Mouse (Mus musculus): ENCODE measurements at regions not wholly inside any gene's neighbourhood (a gene's known extent, or its start where the extent isn't known, plus 50 kb on each side); places are given as distances from the start of the nearest gene placed in this dataset.

DNA sequence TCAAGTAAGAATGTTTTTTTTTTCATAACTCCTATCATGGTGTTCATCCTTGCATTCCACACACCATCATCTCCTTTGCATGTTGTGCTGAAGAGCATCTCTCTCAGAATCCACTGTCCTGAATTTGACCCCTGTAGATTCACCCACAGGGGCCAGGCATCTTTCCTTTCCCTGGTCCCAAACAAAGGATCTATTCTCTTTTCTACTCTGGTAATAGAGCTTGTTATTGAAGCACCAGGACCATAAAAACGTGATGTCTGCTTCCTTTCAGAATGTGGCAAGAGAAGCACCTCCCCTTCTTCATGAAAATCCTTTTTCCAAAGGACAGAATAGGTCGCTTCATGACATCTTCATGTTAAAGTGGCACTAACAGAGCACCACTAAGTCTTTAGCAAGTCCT lies 134.4 kb downstream of the Tmem161b start:
- Histone ChIP-seq H3K27ac (ENCODE audit: low read depth, low read length) (no peak overlapping the region), H3K9me3 (ENCODE audit: control insufficient read depth, low read length) (no peaks in the 10 kb centered on the region), H3K4me3 (ENCODE audit: low read depth, low read length) (no peak overlapping the region), H3K4me2 (no peak overlapping the region), H3K9ac (ENCODE audit: low read length) (no peak overlapping the region), H3K27me3 (ENCODE audit: control insufficient read depth, insufficient read depth, low read length) (no peaks in the 10 kb centered on the region), H3K36me3 (ENCODE audit: control insufficient read depth, insufficient read depth, low read length) (no peaks in the 10 kb centered on the region), H3K4me1 (ENCODE audit: control insufficient read depth, insufficient read depth, low read length) (no peaks in the 10 kb centered on the region)
- ATAC-seq (ENCODE audit: low FRiP score) (no peak), DNase-seq (ENCODE audit: low spot score, missing footprints) (no peak)
- 45% methylated on average over 2 of the region's 2 CpGs for WGBS

DNA sequence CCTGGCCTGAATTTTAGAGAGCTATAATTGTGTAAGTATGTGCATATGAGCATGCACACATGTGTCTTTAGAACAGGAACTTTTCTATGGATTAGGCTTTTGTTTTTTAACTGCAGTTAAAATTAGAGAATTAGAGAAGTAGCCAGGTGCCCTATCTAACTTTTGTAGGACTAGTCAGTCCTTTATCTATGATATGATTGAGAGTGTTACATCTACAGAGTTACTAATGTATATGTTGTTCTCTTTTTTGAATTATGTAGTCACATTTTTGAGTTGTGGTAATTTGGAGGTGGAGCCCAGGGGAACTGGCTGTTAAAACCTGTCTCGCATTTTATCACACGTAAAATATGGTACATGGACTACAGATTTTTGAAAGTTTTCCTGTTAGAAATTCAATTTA lies 138.4 kb downstream of the Tmem161b start:
- H3K36me3 ChIP-seq (ENCODE audit: control insufficient read depth, insufficient read depth, low read length) = no peaks in the 10 kb centered on the region
- H3K4me3 ChIP-seq (ENCODE audit: low read depth, low read length) = no peak overlapping the region
- H3K9me3 ChIP-seq (ENCODE audit: control insufficient read depth, low read length) = no peaks in the 10 kb centered on the region
- no peak overlapping the region for H3K27ac ChIP-seq (ENCODE audit: low read depth, low read length)
- no peak for DNase-seq (ENCODE audit: low spot score, missing footprints)
- H3K4me2 ChIP-seq = no peak overlapping the region
- H3K9ac ChIP-seq (ENCODE audit: low read length) = no peak overlapping the region
- ATAC-seq (ENCODE audit: low FRiP score) = no peak
- no peaks in the 10 kb centered on the region for H3K27me3 ChIP-seq (ENCODE audit: control insufficient read depth, insufficient read depth, low read length)
- 96% methylated on average over 2 of the region's 2 CpGs for WGBS
- no peaks in the 10 kb centered on the region for H3K4me1 ChIP-seq (ENCODE audit: control insufficient read depth, insufficient read depth, low read length)

DNA sequence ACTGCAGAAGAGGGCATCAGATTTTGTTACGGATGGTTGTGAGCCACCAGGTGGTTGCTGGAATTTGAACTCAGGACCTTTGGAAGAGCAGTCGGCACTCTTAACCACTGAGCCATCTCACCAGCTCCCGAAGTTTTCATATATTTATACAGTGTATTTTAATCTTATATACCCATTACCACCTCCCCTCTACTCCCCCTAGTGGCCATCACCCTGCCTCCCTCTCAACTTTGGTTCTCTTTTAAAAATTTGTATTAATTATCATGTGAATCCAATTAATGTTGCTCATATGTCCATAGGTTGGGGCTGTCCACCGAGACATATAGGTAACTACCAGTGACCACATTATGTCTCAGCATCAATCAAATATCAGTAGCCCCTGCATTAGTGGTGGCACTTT lies 142.0 kb downstream of the Tmem161b start:
- no peak overlapping the region for H3K4me2 ChIP-seq
- no peak overlapping the region for H3K9ac ChIP-seq (ENCODE audit: low read length)
- WGBS = 89% methylated on average over 4 of the region's 4 CpGs
- H3K27me3 ChIP-seq (ENCODE audit: control insufficient read depth, insufficient read depth, low read length) = no peaks in the 10 kb centered on the region
- H3K9me3 ChIP-seq (ENCODE audit: control insufficient read depth, low read length) = peaks cover 4% of the 10 kb centered on the region; the same call in 1 of the 2 replicates
- 0 out of 2 replicates have a peak, but pooled peaks have one; percentile 30 for ATAC-seq (ENCODE audit: low FRiP score)
- H3K4me1 ChIP-seq (ENCODE audit: control insufficient read depth, insufficient read depth, low read length) = no peaks in the 10 kb centered on the region
- no peak overlapping the region for H3K27ac ChIP-seq (ENCODE audit: low read depth, low read length)
- no peaks in the 10 kb centered on the region for H3K36me3 ChIP-seq (ENCODE audit: control insufficient read depth, insufficient read depth, low read length)
- DNase-seq (ENCODE audit: low spot score, missing footprints) = peak; percentile 66
- H3K4me3 ChIP-seq (ENCODE audit: low read depth, low read length) = no peak overlapping the region

DNA sequence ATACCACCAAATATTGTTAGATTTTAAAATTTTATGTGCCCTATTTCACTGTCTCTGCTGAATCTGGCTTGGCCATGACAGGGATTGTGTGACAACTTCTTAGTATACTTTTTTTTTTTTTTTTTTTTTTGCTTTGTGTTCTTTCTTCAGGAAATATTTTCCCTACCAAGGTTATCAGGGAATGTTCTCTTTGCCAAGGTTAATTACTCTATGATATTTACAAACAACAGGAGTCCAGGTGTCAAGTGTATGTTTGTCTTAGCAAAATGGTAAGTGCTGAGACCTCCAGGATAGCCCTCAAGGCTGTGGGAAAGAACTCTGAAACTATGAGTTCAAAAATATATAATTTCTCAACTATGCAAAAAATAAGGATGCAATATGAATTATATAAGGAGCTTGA lies 143.4 kb downstream of the Tmem161b start:
- peaks cover 4% of the 10 kb centered on the region; the same call in 1 of the 2 replicates for H3K9me3 ChIP-seq (ENCODE audit: control insufficient read depth, low read length)
- ATAC-seq (ENCODE audit: low FRiP score) (no peak), DNase-seq (ENCODE audit: low spot score, missing footprints) (no peak)
- no peaks in the 10 kb centered on the region for H3K36me3 ChIP-seq (ENCODE audit: control insufficient read depth, insufficient read depth, low read length)
- H3K27me3 ChIP-seq (ENCODE audit: control insufficient read depth, insufficient read depth, low read length) = no peaks in the 10 kb centered on the region
- no peaks in the 10 kb centered on the region for H3K4me1 ChIP-seq (ENCODE audit: control insufficient read depth, insufficient read depth, low read length)
- no peak overlapping the region for H3K4me3 ChIP-seq (ENCODE audit: low read depth, low read length)
- no peak overlapping the region for H3K27ac ChIP-seq (ENCODE audit: low read depth, low read length)
- no peak overlapping the region for H3K9ac ChIP-seq (ENCODE audit: low read length)
- no peak overlapping the region for H3K4me2 ChIP-seq

DNA sequence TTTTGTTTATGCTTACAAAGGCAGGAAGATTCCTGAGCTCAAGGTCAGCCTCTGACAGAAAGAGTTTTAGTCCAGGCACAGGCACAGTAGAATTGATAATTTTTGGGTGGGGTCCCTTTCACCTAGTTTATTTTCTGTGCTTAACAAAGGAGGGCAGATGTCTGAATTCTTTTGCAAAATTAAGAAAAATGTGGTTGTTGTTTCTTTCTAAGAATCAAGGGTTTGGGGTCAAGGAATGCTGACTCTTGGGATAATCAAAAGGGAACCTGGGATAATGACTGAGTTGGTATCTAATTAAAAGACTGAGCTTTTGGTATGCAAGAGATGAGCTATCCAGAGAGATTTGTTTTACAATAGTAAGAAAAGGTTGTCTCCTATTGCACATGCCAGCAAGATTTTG lies 143.9 kb downstream of the Tmem161b start:
- H3K9ac ChIP-seq (ENCODE audit: low read length) = no peak overlapping the region
- H3K4me1 ChIP-seq (ENCODE audit: control insufficient read depth, insufficient read depth, low read length) = no peaks in the 10 kb centered on the region
- DNase-seq (ENCODE audit: low spot score, missing footprints) (no peak), ATAC-seq (ENCODE audit: low FRiP score) (no peak)
- H3K36me3 ChIP-seq (ENCODE audit: control insufficient read depth, insufficient read depth, low read length) = no peaks in the 10 kb centered on the region
- no peak overlapping the region for H3K4me2 ChIP-seq
- no peaks in the 10 kb centered on the region for H3K27me3 ChIP-seq (ENCODE audit: control insufficient read depth, insufficient read depth, low read length)
- peaks cover 4% of the 10 kb centered on the region; the same call in 1 of the 2 replicates for H3K9me3 ChIP-seq (ENCODE audit: control insufficient read depth, low read length)
- H3K4me3 ChIP-seq (ENCODE audit: low read depth, low read length) = no peak overlapping the region
- no peak overlapping the region for H3K27ac ChIP-seq (ENCODE audit: low read depth, low read length)

DNA sequence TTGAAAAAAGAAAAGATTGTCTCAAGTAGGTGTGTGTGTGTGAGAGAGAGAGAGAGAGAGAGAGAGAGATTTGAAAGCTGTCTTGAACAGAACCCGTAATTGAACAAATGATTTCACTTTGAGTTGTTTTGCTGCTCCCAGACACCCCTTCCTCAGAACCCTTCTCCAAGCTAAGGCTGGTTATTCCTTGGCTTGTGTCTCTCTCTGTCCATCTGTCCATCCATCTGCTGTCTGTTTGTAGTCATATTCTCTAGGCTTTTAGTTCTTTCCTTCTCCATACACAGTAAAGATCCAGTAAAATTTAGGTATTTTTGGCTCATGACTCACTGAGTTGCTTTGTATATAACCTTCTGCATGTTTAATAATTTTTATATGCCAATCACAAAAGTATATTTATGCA lies 144.7 kb downstream of the Tmem161b start:
- DNase-seq (ENCODE audit: low spot score, missing footprints) (no peak), ATAC-seq (ENCODE audit: low FRiP score) (no peak)
- Histone ChIP-seq H3K36me3 (ENCODE audit: control insufficient read depth, insufficient read depth, low read length) (no peaks in the 10 kb centered on the region), H3K4me3 (ENCODE audit: low read depth, low read length) (no peak overlapping the region), H3K9ac (ENCODE audit: low read length) (no peak overlapping the region), H3K9me3 (ENCODE audit: control insufficient read depth, low read length) (peaks cover 4% of the 10 kb centered on the region; the same call in 1 of the 2 replicates), H3K27me3 (ENCODE audit: control insufficient read depth, insufficient read depth, low read length) (no peaks in the 10 kb centered on the region), H3K4me2 (no peak overlapping the region), H3K4me1 (ENCODE audit: control insufficient read depth, insufficient read depth, low read length) (no peaks in the 10 kb centered on the region), H3K27ac (ENCODE audit: low read depth, low read length) (no peak overlapping the region)
- 95% methylated on average over 1 of the region's 1 CpGs for WGBS

DNA sequence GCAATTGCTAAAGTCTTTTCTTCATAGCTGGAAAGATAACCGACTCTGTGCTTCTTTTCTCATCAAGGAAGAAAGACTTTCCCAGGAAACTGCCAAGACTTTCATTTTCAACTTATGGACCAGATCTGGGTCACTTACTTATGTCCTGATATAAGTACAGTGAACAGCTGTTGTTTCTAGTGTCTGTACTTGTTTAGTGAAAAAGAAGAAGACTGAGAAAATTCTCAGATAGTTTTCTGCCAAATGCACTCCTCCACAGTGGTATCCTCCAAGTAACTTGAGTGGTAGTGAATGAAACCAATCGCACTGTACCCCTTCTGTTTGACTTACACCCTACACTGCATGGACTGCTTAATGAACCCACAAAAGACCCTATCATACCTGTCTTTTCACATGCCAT lies 146.1 kb downstream of the Tmem161b start:
- DNase-seq (ENCODE audit: low spot score, missing footprints) = no peak
- H3K9me3 ChIP-seq (ENCODE audit: control insufficient read depth, low read length) = peaks cover 4% of the 10 kb centered on the region; the same call in 1 of the 2 replicates

DNA sequence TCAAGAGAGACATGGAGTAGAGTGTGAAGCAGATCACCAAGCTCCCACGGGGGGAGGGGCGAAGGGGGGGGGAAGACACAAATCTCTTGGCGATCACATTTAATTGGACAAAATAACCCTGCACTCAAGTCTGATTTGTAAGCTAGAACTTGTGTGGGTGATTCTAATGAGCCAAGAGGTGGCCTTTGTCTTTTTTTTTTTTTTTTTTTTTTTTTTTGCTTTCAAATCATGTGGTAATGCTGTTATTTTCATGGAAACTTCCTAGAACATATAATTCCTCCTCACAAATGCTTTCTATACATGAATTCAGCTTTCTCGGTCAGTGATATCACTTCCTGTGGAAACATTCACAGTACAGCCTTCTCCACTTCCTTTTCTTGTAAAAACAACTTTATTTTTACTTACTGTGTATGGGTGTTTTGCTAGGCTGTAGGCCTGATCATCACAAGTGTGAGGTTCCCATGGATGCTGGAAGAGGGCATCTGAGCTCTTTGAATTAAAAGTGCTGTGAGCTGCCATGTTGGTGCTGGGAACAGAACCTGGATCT lies 152.7 kb downstream of the Tmem161b start:
- DNase-seq (ENCODE audit: low spot score, missing footprints) = no peak
- H3K27me3 ChIP-seq (ENCODE audit: control insufficient read depth, insufficient read depth, low read length) = no peaks in the 10 kb centered on the region
- no peak overlapping the region for H3K27ac ChIP-seq (ENCODE audit: low read depth, low read length)
- no peaks in the 10 kb centered on the region for H3K4me1 ChIP-seq (ENCODE audit: control insufficient read depth, insufficient read depth, low read length)
- no peak overlapping the region for H3K4me2 ChIP-seq
- no peaks in the 10 kb centered on the region for H3K9me3 ChIP-seq (ENCODE audit: control insufficient read depth, low read length)
- WGBS = 93% methylated on average over 4 of the region's 4 CpGs
- no peak overlapping the region for H3K4me3 ChIP-seq (ENCODE audit: low read depth, low read length)
- H3K36me3 ChIP-seq (ENCODE audit: control insufficient read depth, insufficient read depth, low read length) = no peaks in the 10 kb centered on the region
- H3K9ac ChIP-seq (ENCODE audit: low read length) = no peak overlapping the region
- no peak for ATAC-seq (ENCODE audit: low FRiP score)

More for the DNA sequence above, 146.1 kb downstream of the Tmem161b start:
- Histone ChIP-seq H3K4me2 (no peak overlapping the region), H3K36me3 (ENCODE audit: control insufficient read depth, insufficient read depth, low read length) (no peaks in the 10 kb centered on the region), H3K4me3 (ENCODE audit: low read depth, low read length) (no peak overlapping the region), H3K27me3 (ENCODE audit: control insufficient read depth, insufficient read depth, low read length) (no peaks in the 10 kb centered on the region), H3K9ac (ENCODE audit: low read length) (no peak overlapping the region), H3K4me1 (ENCODE audit: control insufficient read depth, insufficient read depth, low read length) (no peaks in the 10 kb centered on the region), H3K27ac (ENCODE audit: low read depth, low read length) (no peak overlapping the region)
- no peak for ATAC-seq (ENCODE audit: low FRiP score)
- WGBS = 86% methylated on average over 2 of the region's 2 CpGs

DNA sequence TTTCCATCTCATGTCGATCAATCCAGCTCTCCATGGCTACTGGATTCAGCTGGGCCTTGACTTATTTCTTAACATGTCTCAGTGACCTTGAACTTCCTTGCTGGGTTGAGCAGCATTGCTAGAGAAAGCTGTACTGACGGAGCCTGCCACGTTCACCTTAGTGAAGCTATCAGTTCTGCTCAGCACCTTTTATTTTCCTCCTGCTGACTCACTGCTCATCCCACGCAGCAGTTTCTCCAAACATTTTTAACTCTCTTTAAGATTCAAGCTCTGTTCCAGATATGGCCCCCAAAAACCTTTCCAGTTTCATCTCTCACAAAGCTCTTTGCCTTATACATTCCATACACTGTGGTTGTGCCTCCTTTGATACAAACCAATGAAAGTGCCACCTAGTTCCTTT lies 153.8 kb downstream of the Tmem161b start:
- Histone ChIP-seq H3K4me3 (ENCODE audit: low read depth, low read length) (no peak overlapping the region), H3K27me3 (ENCODE audit: control insufficient read depth, insufficient read depth, low read length) (no peaks in the 10 kb centered on the region), H3K9ac (ENCODE audit: low read length) (no peak overlapping the region), H3K27ac (ENCODE audit: low read depth, low read length) (no peak overlapping the region), H3K4me2 (no peak overlapping the region), H3K36me3 (ENCODE audit: control insufficient read depth, insufficient read depth, low read length) (no peaks in the 10 kb centered on the region), H3K9me3 (ENCODE audit: control insufficient read depth, low read length) (no peaks in the 10 kb centered on the region), H3K4me1 (ENCODE audit: control insufficient read depth, insufficient read depth, low read length) (no peaks in the 10 kb centered on the region)
- no peak for DNase-seq (ENCODE audit: low spot score, missing footprints)
- no peak for ATAC-seq (ENCODE audit: low FRiP score)
- WGBS = 87% methylated on average over 4 of the region's 4 CpGs

Data from midbrain, embryonic 11.5 days (tissue).